Mouse (Mus musculus) gastrocnemius, postnatal 14 days (tissue): ENCODE measurements around the gene Gm20388. TPM values are rescaled to one million over a fixed set of nuclear protein-coding genes. Genes with fewer than 3 reads are reported as not detected.

Experiments used
- DNase-seq: peaks from one replicate; pipeline ENCODE4 v3.0.0; 2021; ENCODE audit warnings: mixed read lengths
- intact Hi-C: fragments of 180-260 bp; cut with DNase I; formaldehyde crosslinking; loops from one replicate; pipeline ENCODE4 v1.15.1; 2025; ENCODE audit warnings: low total_unique reads
- total RNA-seq, 2 experiments: library from RNA; stranded (reverse); gene quantifications; 2 replicates each; pipeline ENCODE4 v1.2.3; 2021

Gene Gm20388
- total RNA-seq, 2 experiments from 2014 or later, result 5.6 to 6.0 TPM

DNA sequence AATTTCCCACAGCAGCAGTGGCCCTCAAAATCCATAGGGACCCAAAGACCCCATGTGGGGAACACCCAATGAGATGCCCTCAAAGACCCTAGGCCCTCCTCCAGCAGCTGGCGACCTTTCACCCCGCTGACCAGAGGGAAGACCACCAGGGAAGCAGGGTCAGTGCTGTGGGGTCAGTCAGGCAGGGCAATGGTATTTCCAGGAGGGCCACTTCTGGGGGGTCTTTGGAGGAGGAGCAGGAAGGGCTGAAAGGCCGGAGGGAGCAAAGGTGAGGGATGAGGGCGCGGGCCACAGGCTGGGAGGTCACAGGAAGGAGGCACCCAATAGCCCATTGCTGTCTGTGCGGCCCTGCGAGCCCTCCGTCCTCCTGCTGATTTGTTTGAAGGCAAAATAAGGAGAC lies 1539.6 kb downstream of the Gm20388 start:
- no peak for DNase-seq
- intact Hi-C loops, result no loop called here

DNA sequence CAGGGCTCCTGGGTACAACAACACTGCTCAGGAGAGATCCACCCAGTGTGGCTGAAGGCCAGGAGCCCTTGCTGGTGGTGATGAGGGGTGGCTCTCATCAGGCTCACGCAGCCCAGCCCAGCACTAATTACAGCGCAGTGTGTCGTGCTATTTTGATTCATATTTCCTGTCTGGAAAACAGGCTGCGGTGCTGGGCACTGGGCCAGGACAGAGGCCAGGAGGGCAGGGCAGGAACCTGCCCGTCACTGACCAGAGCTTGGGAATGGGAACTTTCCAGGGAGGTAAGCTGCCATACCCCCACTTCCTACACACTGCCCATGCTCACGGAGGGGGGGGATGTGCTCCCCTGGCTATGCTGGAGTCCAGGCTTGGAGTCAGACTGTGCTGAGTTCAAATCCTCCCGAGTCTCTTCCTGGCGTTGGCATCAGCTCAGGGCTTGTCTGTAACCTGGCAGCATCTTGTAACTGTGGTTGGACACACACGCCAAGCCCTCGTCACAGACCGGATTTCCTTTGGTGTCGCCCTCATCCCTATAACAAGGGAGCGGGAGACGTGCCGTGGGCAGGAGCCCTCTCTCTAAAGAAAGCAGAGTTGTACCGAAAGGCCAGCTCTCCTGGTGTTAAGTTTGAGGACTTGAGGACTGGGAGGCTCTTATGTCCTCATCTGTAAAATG lies 1540.9 kb downstream of the Gm20388 start:
- DNase-seq, result peak; percentile 66
- intact Hi-C loops, result no loop called here

DNA sequence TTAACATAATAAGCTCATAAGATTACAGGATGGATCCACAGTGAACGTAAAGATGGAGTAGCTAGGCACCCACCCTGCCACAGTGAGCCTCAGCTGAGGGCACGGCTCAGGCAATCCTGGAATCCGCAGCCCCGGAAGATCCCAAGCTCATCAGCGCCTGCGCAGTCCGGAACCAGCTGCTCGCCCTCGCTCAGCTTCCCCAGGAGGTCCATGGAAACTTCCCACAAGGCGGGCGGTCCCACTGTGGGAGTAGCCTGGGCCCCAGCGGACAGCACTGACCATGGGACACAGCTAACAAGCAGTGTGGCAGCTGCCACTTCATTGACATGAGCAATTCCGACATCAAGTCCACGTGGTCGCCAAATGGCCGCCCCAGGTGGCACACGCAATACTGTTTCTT lies 1544.1 kb downstream of the Gm20388 start:
- DNase-seq, result peak; percentile 14
- intact Hi-C loops, result no loop called here

DNA sequence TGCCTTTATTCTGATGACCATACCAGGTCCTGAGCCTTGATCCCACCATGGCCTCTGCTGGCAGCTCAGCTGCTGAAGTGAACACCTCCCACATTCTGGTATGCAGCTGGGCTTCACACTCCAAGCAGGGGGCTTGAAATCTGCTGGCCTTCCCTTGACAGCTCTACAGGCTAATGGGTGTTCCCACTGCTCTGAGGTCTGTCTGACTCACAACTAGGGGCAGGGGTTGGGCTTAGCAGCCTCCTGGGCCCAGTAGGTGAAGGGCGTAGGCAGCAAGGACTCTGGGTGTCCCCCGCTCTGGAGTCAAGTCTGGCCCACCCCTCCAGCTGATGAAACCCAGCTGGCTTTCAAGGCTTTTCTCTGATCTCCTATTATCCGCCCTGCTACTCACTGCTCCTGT lies 1550.6 kb downstream of the Gm20388 start:
- intact Hi-C loops, result no loop called here
- no peak for DNase-seq

DNA sequence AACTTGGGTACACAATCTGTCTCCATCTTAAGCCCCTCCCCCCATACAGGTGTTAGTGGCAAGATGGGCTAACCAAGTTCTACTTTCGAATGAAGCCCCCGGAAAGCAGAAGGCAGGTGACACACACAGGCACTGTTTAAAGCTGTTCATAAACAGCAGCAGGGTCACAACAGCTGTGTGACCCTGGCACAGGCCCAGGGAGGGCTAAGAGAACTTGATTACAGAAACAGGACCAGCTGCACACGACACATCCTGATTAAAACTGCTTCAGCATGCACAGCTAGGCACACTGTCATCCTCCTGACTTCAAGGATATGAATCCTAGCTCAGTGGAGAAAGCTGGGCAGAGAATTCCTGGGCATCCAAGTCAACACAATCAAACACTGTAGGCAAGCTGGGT lies 1551.5 kb downstream of the Gm20388 start:
- DNase-seq, result no peak
- intact Hi-C loops, result no loop called here

DNA sequence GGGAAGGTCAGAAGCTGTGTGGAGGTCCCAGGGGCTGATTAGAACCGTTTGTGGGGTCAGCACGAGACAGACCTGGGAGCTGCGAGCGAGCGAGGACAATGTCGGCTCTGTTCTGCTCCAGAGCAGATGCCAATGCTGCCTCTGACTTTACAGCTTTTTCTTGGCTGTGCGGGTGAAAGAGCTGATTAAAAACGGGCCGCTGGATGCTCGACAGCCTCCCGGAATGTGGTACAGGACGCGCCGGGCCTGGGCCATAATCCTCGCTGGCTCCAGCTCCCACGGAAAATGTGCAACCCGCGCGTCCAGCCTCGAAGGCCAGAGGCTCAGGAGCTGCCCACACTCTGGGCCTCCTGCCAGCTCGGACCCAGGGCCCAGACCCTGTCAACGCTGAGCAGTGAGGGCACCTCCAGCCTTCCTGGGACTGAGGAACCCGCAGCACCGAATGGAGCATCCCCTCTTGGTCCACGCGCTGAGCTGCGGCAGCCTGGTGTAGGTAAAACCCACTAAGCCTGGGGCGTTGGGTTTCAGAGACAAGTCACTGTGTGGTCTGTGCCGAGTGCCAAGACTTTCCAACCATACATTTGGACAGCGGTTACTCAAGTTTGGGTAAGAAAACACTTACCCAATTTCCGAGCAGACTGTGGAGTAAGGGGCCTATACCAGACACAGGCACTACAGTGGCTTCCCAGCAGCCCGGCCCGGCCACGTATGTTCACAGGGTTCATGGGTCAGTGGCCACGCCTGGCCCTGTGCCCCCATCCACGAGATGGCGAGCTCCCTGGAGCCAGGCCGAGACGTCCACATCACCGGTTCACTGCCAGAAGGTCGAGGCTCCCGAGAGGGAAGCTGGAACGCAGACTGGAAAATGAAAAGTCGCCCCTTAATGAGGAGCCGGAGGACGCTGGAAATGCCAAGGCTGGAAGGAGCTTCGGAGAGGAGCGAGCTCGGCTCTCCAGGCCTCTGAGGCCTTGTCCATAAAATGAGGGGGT lies 1557.7 kb downstream of the Gm20388 start:
- no peak for DNase-seq
- intact Hi-C loops, result no loop called here

DNA sequence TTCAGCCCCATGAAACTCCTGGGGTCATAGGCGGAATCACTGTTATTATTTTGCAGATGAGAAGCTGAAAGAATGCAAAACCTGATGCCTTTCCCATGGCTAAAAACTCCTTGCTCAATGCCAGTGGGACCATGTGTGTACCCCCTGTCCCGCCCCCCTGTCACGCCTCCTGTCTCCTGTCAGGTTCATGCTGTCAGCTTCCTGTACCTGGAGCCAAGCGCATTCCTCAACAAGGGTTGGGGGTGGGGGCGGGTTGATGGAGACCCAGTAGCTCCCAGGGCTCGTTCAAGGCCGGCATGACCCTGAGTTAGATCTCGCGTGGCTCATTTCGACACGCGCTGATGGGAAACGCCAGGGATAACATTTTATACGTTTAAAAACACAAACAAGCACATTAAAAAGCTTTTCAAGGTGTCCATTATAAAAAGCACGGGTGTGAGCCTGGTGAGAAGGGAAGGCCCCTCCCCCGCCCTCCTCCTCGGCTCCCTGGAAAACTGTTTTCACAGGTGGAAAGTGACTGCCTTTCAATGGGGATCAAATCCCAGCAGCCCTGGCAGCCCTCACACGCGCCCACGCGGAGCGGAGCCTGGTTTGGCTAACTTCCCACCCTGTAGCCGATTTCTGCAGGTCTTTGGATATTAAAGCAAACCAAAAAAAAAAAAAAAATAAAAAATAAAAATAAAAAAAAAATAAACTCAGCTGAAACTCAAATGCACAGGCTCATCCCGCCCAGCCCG lies 1563.7 kb downstream of the Gm20388 start:
- no peak for DNase-seq
- intact Hi-C loops, result no loop called here

DNA sequence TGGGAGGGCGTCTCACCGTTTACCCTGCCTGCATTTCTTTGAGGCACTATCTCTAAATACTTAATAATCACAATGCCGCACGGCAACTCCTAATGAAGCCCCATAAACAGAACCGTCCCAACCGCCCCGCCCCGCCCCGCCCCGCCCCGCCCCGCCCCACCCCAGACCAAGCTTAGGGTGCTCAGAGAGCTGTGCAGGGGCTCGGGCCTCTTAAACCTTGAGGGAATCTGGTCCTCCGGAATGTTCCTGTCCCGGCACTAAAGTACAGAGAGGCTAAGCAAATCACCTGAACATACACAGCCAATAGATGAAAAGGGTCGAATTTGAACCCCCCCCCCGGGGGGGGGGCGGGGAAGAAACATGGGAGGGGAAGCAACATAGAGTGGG lies 1564.2 kb downstream of the Gm20388 start:
- intact Hi-C loops, result no loop called here

DNA sequence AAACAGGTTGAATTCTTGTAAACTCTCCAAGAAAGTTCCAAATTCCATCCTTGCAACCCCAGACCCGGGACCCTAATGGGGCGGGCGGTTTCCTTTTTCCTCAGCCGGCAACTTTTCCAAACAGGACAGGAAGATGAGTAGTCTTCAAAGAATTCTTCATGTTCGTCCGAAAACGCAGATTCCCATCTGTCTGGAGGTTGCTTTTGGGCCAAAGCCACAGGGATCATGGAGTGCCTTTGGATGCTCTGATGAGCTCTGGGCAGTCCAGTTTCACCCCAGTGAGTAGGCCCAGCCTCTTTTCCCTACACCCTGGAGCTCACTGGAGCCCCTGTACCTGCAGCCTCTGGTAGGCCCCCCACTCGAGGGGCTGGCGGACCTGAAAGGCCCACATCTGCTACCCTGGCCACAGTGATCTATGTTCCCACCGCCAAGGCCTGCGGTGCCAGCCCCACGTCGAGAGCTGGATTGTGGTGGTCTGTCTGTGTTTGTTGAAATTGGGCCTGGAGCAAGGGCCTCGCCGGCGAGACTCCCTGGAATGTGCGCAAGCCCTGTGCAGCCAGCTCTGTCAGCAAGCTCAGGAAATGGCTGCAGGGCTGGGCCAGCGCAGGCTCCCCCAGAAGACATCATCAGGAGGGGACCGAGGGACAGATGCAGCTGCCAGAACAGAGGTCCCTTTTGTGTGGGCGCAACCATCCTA lies 1567.4 kb downstream of the Gm20388 start:
- DNase-seq, result no peak
- intact Hi-C loops, result no loop called here

More for the DNA sequence above, 1564.2 kb downstream of the Gm20388 start:
- no peak for DNase-seq

DNA sequence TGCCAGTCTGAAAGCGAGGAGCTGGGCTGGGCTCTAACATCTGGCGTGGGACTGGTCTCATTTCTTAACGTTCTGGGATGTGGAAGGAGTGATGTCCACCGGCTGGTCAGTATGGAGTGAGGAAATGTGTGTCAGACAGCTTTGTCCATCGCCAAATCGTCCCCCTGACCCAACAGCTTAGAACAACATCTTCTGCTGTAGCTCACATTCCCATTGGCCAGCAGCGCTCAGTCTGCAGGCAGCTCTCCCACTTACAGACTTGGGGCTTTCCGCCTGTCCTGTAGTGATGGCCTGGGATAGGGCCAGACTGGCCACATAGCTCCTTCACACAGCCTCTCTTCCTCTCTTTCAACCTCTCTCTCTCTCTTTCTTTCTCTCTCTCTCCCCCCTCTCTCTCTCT lies 1568.5 kb downstream of the Gm20388 start:
- no peak for DNase-seq

DNA sequence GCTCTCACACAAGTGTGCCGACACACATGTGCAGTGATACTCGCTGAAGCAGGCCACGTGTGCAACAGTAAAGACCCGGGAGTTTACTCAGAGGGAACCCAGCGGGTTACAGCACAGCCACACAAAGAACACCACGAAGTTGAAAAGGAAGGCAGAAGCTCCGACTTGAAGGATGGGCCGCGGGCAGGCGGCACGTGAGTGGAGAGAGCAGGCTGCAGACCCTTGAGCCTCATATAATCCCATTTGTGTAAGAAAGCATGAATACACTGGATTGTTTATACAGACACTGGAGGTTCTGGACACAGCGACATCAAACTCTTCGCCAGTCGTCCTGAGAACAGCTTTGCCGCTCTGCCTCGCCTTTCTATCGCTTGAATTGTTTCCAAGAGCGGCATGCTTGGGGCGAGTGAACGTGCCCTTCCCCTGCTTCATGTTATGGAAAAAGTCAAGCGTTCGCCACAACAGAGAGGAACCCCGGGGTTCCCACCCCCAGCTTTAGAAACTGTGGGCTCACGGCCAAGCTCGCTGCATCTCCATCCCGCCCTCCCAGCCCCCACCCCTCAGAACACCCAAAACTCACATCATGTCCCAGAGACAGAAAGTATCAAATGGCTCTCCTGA lies 1569.9 kb downstream of the Gm20388 start:
- no peak for DNase-seq

More for the DNA sequence above, 1568.5 kb downstream of the Gm20388 start:
- intact Hi-C loops, result no loop called here

DNA sequence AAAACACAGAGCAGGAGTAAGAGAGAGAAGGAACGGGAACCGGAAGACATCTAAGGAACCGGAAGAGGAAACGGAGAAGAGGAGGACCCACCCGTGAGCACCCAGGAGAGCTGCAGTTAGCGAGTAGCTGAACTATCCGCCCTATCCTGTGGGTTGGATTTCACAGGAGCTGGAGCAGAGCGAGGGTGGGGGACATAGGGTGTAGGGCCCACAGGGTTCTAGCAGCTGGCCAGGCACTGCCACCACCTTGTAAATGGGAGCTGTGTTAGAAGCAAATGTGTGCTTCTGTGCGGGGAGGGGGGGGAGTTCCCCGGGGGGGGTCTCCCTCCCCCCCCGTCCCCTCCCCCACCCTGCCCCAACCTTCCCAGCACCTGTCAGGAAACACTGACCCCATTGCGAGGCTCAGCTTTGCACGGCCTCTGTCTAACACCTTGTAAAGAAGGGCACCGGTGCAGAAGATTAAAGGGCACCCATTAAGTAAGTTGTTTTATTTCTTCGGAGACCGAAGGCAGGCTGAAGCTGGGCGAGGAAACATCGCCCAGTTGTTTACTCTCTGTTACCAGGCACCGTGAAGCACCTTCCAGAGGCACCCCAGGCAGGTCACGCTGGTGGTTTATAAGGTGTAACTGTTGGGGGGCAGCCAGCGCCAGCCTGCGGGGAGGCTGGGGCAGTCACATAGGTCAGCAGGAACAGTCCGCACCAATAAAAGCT lies 1573.6 kb downstream of the Gm20388 start:
- intact Hi-C loops, result no loop called here

More for the DNA sequence above, 1569.9 kb downstream of the Gm20388 start:
- intact Hi-C loops, result no loop called here

DNA sequence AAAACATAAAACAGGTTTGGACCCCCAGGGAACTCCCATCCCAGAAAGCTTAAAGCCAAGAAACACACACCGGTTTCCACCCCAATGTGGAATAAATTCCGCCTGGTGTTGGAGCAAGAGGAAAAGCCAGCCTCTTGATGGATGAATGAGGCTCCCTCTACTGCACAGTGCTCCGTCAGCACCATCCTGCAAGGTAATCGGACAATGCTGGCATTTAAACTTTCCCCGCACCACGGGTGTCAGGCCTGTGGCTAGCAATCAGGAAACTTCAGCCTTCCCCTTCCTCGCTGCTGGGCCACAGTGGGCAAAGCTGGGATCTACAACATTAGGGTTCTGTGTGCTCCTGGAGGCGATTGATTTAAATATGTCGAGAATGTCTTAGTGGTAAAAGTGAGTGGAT lies 1581.0 kb downstream of the Gm20388 start:
- no peak for DNase-seq
- intact Hi-C loops, result no loop called here

More for the DNA sequence above, 1573.6 kb downstream of the Gm20388 start:
- no peak for DNase-seq

DNA sequence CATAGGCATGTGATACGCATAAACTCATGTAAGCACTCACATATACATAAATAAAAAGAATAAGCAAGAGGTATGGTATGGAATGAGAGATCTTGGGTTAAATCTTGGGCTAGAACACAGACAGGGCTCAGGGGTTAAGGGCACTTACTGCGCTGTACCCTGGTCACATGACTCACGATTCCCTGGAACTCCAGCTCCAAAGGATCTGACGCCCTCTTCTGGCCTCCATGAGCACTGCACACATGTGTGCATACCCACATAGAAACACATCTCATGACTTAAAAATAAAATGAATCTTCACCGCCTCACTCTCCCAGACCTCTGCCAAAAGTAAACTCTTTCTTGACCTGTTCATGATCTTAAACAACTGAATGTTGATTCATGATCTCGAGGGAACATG lies 1587.0 kb downstream of the Gm20388 start:
- DNase-seq, result no peak
- intact Hi-C loops, result no loop called here

DNA sequence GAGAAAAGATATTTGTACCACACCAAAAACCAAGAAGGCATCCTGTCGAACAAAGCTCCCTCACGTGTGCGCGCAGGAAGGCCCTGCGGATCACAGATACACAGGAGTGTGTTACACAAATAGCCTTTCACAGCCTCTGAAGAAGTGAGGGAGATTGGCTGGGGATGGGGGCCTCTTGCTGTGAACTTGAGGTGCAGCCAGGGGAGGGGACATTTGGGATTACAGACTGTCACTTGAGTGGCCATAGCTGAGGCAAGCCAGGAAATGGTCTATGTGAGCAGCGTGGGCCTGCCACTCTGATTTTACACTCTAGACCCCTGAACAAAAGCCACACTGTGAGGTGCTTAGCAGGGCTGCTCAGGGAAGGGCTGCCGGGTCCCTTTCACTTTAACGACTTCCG lies 1601.1 kb downstream of the Gm20388 start:
- intact Hi-C loops, result loop anchor here (10.0 kb wide), 2 partner anchors 117 to 287 kb away; no protein-coding TSS in a partner anchor
- DNase-seq, result no peak

DNA sequence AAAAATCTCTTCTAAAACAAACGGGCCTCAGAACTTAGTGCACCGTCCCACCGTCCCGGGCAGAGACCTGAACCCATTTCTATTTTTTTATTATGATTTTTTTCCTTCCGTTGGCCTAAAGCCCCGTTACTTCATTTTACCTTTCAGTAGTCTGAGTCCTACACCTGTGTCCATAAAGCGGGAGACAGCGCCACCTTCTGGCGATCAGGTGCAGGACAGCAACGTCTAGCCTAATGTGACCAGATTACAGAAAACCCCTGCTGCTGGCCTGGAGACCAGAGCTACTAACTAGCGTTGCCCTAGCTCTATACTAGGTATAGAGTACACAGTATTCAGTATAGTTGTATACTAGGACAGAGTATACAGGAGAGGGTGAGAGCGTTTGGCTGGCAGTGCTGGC lies 1602.8 kb downstream of the Gm20388 start:
- intact Hi-C loops, result loop anchor here (1.0 to 10.0 kb wide), 3 partner anchors 119 to 400 kb away; no protein-coding TSS in a partner anchor
- peak; percentile 76 for DNase-seq

DNA sequence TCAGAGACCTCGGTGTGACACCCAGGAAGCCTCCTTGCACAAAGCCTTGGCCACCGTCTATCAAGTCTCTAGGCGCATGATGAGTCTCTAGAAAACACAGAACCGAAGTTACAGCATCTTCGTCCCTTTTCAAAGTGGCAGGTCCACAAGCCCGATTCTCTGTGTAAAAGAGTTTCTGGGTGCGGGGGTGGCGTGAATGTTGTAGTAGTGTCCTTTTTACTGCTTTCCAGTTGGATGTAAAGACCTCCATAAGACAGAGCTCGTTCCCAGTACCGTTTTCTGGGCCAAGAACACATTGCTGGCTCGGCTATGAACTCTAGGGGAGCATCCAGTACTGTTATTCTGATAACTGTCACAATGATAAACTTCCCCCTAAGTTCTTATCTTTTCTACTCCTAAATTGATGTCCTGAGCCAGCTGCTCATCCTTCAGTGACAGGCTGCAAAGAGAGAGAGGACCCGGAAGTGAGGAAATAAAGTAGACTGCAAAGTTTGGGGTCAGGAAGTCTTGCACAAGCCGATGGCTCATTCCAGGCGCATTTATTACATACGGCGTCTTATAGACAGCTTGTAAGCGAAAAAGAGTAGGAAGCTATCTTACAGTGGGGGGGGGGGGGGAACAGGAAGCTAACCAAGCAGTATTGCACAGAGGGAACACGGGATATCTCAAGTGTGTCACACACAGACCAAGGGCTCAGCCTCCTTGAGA lies 1614.6 kb downstream of the Gm20388 start:
- intact Hi-C loops, result no loop called here
- DNase-seq, result no peak
